Mouse (Mus musculus): ENCODE results near the gene Bcl2.
"Not testable (repeated sequence)": the region's sequence is repeated elsewhere in the genome, so short reads cannot be mapped to it uniquely, and the experiment has no call there.

The Bcl2 gene

DNA sequence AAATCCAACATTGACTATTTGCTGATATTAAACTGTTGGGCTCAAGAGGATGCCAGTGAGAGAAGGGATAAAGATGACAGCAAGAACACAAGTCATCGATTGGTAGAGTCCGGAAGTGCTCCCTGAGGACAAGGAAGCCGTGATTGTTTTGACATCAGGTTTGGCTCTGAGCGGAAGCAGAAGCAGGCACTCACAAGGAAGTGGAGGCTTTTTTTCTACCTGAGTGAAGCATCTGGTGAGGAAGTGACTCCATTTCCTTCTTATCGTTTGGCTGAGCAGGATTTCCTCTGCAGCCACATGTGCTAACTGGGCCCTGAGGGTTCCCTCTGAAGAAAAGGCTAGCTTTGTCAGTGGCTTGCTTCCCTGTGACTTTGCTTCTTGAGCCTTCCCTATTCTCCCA, 165.0 kb downstream of the Bcl2 start:
- peak; percentile 47 for DNase-seq

DNA sequence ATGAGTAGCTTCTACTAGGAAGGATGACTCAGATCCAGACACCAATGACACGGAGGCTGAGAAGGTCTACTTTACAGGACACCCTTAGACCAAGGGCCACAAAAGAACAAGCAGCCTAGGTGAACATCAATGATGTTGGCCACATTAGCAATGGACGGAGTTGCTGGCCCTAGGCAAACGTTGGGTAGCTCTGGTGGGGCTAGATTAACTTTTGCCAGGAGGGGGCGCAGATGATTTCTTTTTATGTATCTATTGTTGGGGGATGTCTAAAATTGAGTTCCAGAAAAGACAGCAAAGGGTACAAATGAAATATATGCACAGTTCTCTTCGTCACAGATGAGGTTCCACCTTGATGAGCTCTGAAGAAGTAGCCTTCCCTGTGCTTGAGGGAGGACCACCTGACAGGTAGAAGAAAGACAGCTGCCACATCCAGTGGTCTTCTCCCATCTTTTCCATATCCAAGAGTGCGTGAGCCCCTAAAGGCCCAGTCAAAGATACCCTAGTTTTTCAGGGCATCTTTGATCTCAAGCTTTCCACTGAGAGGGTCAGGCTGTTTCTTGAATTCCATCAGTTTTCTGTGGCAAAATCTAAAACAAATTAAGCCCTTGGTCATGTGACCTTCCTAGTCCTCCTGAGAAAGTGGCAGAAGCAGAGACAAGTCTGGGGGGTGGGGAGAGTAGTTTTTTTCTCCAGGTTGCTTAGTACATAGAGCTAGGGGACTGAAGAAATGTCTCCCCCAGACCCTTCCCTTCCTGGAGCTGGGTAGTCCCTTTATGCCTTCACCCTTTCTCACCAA, 169.1 kb downstream of the Bcl2 start:
- DNase-seq: peak; percentile 73

DNA sequence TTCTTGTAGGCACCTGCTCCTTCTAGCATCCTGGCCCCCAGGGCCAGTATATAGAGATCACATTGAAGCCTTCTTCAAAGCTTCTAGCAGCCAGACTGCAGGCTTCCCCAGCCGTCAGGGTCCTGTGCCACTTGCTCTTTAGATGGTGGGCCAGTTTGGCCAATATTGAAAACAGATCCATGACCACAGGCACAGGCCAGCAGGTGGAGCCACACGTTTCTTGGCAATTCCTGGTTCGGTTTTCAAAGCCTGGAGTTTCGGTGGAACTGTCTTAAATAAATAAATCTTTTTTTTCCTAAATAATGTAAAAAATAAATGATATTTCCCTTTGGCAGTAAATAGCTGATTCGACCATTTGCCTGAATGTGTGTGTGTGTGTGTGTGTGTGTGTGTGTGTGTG, 171.3 kb downstream of the Bcl2 start:
- peak; percentile 66 for DNase-seq

GRCm38 (mm10) chr1:106541851-106542250, 172.2 kb downstream of the Bcl2 start:
- no peak for DNase-seq

DNA sequence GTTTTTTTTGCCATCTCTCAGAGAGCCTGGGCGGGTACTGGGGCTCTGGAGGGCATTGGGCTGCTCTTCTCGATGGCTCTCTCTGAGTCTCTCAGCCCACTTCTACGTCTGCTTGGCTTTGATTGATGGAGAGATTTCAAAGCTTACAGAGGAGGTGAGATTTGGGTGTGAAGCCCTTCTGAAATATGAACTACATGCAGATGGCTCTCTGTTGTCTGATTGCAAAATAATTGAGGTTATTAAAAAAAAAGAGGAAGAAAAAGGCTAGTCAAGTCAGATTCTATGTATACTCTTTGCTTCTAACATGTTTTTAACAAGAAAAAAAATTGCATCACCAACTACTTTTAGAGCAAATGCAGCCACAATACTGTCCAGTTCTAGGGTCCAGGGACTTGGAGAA, 173.9 kb downstream of the Bcl2 start:
- DNase-seq: no peak

GRCm38 (mm10) chr1:106539029-106539428, 175.0 kb downstream of the Bcl2 start:
- no peak for DNase-seq

- not testable (repeated sequence) for DNase-seq
Observed at GRCm38 (mm10) chr1:106534835-106535234, 179.2 kb downstream of the Bcl2 start.

DNA sequence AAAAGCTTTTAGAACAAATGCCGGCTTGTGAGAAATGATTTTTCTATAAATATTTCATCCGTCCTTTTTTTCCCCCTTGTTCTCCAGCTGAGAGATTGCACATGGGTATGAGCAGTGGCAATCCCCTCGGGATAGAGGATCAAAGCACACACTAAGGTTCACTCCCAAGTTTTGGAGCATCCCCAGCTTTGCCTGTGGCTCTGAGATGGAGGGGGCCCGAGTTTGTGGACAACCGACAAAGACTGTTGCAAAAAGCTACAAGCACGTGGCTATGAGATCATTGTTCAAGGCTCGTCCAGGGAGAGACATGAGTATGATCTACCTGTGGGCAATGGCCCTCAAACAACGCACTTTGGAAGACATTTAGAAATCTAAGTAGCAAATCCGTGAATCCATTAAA, 184.5 kb downstream of the Bcl2 start:
- no peak for DNase-seq

GRCm38 (mm10) chr1:106527537-106527936, 186.5 kb downstream of the Bcl2 start:
- DNase-seq: no peak

- peak; percentile 54 for DNase-seq
Observed at GRCm38 (mm10) chr1:106526751-106527150, 187.3 kb downstream of the Bcl2 start.

DNA sequence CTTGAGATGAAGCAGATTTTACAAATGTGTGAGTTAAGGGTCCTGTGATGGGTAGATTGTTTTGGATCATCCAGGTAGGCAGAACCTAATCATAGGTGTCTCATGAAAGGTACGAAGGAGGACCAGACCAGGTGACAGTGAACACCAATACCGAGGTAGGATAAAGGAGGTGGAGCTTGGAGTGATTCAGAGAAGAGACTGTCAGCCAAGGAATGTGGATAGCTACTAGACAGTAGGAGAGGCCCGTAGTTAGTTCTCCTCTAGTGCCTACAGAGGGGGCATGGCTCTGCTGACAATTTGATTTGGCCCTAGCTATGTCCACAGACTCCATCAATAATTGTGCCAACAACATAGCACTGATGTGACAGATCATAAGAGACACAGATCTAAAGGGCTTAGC, 188.0 kb downstream of the Bcl2 start:
- no peak for DNase-seq

DNA sequence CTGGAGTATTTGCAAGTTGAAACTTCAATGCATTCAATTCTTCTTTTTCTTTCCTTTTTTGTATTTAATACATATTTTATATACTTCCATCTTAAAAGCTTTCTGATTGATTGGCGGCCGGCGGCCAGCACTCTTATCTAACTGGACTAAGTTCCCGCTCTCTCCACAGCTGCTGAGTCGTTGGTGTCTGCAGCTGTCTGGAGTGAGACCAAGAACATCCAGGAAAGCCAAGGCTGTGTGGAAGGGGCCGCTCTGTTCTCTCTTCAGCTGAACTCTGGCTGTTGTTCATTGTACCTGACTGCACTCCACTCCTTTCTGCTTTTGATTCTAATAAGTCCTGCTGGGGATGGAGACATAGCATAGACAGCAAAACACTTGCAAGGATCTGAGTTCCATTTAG, 190.3 kb downstream of the Bcl2 start:
- DNase-seq: no peak

DNA sequence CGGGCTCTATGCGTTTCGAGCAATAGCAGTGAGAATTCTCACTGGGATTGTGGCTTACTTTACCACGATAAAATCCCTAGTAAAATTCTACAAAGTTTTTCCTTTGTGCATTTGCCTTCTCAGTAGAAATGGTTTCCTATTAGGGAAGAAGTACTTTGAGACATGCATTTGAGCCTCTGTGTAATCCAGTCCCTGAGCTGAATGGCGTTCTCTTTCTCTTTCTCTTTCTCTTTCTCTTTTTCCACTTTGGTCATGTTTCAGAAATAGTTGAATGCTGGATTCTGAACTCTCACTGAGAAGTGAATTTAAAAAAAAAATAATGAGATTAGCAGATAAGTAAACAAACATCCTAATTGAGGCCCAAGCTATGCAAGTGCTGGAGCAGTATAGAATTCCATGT, 191.1 kb downstream of the Bcl2 start:
- no peak for DNase-seq

GRCm38 (mm10) chr1:106517591-106518177, 196.4 kb downstream of the Bcl2 start:
- no peak for DNase-seq

DNA sequence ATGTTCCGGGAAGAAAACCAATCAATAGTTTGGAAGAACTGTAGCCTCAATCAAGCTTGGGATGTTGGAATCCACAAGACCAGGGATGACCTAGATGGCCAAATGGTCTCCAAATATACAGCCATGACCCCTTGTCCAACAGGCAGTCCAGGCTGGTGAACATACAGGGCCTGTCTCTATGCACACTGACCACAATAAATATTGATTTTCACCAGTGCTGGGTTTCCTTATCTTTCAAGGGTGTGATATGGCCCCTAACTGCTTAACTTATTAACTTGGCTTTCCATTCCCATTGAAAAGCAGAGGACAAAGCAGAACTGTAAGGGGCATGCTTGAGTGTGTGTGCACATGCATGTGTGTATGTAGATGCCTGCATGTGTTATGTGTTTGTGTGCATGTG, 197.0 kb downstream of the Bcl2 start:
- DNase-seq: no peak

DNA sequence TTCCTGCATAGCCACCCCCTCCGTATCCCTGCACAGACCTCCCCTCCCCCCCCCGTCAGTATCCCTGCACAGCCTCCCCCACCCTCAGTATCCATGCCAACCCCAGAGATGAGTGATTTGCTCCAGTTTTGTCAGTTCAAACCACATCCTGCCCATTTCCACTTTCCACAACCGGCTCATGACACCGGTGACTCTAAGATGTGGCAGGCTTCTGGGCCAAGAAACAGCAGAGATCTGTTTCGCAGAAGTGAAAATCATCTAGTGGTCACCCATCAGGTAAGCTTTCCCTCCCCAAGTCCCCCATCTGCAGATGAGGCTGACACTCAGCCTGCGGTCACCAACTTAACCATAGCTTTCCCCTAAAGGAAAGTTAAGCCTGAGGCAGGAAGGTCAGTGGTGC, 198.5 kb downstream of the Bcl2 start:
- no peak for DNase-seq

- peak; percentile 24 for DNase-seq
Observed at GRCm38 (mm10) chr1:106513890-106514643, 200.0 kb downstream of the Bcl2 start.

DNA sequence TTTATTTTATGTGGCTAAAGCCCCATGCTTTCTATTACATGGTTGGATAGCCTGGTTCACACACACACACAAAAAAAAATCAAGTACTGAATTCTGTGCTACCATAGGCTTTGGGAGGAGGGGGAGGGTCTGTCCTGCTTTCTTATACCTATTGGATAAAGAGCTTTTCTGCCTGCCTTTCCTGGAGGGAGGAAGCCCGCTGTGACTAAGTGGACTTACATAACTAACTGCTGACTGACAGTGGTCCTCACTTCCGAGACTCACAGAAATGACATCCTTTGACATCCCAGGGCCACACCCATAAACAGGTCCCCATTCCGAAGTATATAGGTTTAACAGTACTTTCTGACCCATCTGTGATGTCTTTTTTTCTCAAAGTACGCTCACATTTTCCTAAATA, 200.6 kb downstream of the Bcl2 start:
- DNase-seq: peak; percentile 3

DNA sequence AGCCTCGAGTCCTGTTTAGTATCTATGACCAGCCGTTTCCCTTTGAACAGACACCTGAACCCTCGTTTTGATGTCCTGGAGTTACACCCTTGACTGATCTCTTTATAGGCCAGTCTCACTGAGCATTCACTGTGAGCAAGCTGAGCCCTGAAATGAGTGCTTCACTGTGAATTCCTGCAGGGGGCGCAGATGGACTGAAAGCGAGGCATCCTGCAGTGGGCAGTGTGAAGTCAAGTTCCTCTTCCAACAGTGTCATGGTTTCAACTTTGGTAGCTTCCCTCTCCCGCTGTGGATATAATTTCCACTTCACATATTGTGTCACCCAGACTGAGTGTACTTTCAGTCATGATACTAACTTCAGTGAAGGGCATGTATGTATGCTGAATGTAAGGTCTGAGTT, 202.5 kb downstream of the Bcl2 start:
- DNase-seq: peak; percentile 83

DNA sequence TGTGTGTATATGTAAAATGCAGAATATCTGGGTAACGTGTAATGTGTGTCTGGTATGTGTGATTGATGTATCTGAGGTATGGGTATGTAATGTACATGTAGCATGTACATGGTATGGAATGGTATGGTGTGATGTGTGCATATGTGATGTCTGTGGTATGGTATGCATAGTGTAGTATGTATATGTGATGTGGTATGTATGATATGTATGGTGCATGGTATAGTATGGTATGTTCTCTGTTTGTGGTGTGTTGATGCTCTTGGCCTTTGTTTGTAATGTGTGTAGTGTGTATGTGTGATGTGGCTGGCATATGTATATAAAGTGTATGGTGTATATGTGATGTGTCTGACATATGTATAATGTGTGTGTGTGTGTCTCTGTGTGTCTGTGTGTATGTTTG, 206.5 kb downstream of the Bcl2 start:
- DNase-seq: no peak

- DNase-seq: no peak
Observed at GRCm38 (mm10) chr1:106503910-106504309, 210.2 kb downstream of the Bcl2 start.

DNA sequence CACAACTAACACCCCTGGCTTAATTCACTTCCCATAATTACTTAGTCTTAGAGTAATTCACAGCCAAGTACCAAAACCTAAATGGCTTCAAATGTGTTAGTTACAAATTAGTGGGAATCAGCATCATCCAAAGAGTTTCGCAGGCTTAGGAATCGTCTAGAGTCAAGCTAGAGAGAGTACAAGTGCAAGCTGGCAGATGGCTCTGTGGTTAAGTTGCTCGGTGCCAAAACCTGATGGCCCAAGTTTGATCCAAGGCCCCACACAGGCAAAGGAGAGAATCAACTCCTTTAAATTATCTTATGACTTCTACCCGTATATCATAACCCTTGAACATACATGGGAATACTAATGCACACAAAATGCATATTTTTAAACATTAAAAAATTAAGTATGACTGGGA, 210.7 kb downstream of the Bcl2 start:
- no peak for DNase-seq

DNA sequence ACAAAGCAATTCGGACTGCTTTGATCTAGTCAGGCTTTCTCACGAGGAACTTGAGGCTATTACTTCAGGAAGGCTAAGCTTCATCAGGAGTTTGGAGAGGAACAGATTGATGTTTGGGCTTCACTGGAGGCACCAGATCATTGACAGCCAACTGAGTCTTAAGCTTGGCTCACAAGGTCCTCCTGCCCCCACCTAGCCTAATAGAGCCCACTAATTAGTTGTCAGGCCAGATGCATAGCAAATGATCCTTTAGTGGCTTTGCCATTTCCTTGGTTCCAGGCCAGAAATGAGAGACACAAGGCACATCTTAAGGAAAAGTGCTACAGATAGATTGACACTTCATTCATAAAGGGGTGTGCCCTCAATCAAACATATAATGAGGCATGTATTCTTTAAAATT, 216.1 kb downstream of the Bcl2 start:
- DNase-seq: no peak
